In genomic region chr3:29169003-29169402, GRCm38 (mm10) we compare ENCODE assay signal across 24 mouse cellular contexts.
DNase-seq lines count a peak whose midpoint lies in the region; ATAC-seq and TF ChIP-seq lines count a peak whose summit lies in the region.
"Had no signal": no experiment of that assay in that cellular context is flagged by ENCODE, and none has a peak within 500 bp of the region (broad histone marks: within the 10 kb centered on the region; RNA-seq: fewer than 3 reads in every experiment).

No protein-coding gene starts in this region.

- no peak for DNase-seq in midbrain, embryonic 10.5 days (ENCODE audit: low spot score)
- no peak for DNase-seq in midbrain, postnatal 0 days (ENCODE audit: low spot score)
- DNase-seq in heart, postnatal 14 days, result no peak
- DNase-seq: adrenal gland, postnatal 14 days; B cell, adult 2 months; cerebellum, adult 18-20 months; cerebellum, adult 9-10 months; cerebellum, postnatal 14 days; gastrocnemius, postnatal 10 days; gastrocnemius, postnatal 36 days; heart, adult 2 months; heart, postnatal 36 days had no signal

- H3K27me3 ChIP-seq in midbrain, embryonic 10.5 days (ENCODE audit: low read depth, poor library complexity, severe bottlenecking), result no peaks in the 10 kb centered on the region
- H3K27me3 ChIP-seq in midbrain, postnatal 0 days (ENCODE audit: insufficient read depth, low read length), result no peaks in the 10 kb centered on the region
- H3K27me3 ChIP-seq in midbrain, embryonic 13.5 days, result no peaks in the 10 kb centered on the region
- no peaks in the 10 kb centered on the region for H3K27me3 ChIP-seq in midbrain, embryonic 16.5 days (ENCODE audit: control insufficient read depth, insufficient read depth, low read depth, low read length)
- H3K27me3 ChIP-seq in heart, embryonic 11.5 days (ENCODE audit: control insufficient read depth, insufficient read depth, low read length), result no peaks in the 10 kb centered on the region
- H3K27me3 ChIP-seq: CH12.LX; hindbrain, embryonic 13.5 days; intestine, embryonic 15.5 days had no signal

- H3K9me3 ChIP-seq in midbrain, embryonic 10.5 days (replicated peaks), result no peaks in the 10 kb centered on the region
- no peaks in the 10 kb centered on the region for H3K9me3 ChIP-seq in midbrain, postnatal 0 days (ENCODE audit: low read length)
- H3K9me3 ChIP-seq in midbrain, embryonic 13.5 days, result no peaks in the 10 kb centered on the region
- no peaks in the 10 kb centered on the region for H3K9me3 ChIP-seq in midbrain, embryonic 16.5 days (replicated peaks; ENCODE audit: control insufficient read depth, low read length, poor library complexity, severe bottlenecking)
- no peaks in the 10 kb centered on the region for H3K9me3 ChIP-seq in heart, embryonic 11.5 days (replicated peaks; ENCODE audit: control insufficient read depth, low read length)
- H3K9me3 ChIP-seq: G1E; heart, embryonic 10.5 days; hindbrain, embryonic 10.5 days; hindbrain, embryonic 13.5 days; intestine, embryonic 15.5 days had no signal

- no peak for TF ChIP-seq CTCF in midbrain, postnatal 0 days (IDR thresholded peaks at IDR 0.05)

- 0 out of 2 replicates have a peak, but pooled peaks cover 3% of the 10 kb centered on the region for H3K36me3 ChIP-seq in midbrain, embryonic 10.5 days
- H3K36me3 ChIP-seq in midbrain, postnatal 0 days (ENCODE audit: insufficient read depth, low read length), result no peaks in the 10 kb centered on the region
- no peaks in the 10 kb centered on the region for H3K36me3 ChIP-seq in midbrain, embryonic 13.5 days
- H3K36me3 ChIP-seq in midbrain, embryonic 16.5 days (ENCODE audit: control insufficient read depth, insufficient read depth, low read length), result no peaks in the 10 kb centered on the region
- H3K36me3 ChIP-seq in heart, embryonic 11.5 days (ENCODE audit: control insufficient read depth, insufficient read depth, low read length), result no peaks in the 10 kb centered on the region
- H3K36me3 ChIP-seq: G1E; heart, embryonic 10.5 days; hindbrain, embryonic 10.5 days; hindbrain, embryonic 13.5 days; intestine, embryonic 15.5 days had no signal

- peaks cover 73% of the 10 kb centered on the region for H3K4me1 ChIP-seq in midbrain, embryonic 10.5 days
- H3K4me1 ChIP-seq in midbrain, postnatal 0 days (ENCODE audit: insufficient read depth, low read length), result no peaks in the 10 kb centered on the region
- H3K4me1 ChIP-seq in midbrain, embryonic 13.5 days (replicated peaks), result peaks cover 59% of the 10 kb centered on the region
- H3K4me1 ChIP-seq in midbrain, embryonic 16.5 days (ENCODE audit: control insufficient read depth, insufficient read depth, low read length), result peaks cover 22% of the 10 kb centered on the region
- H3K4me1 ChIP-seq in heart, embryonic 11.5 days (ENCODE audit: control insufficient read depth, insufficient read depth, low read length), result no peaks in the 10 kb centered on the region
- H3K4me1 ChIP-seq: heart, embryonic 10.5 days; intestine, embryonic 15.5 days had no signal

- intact Hi-C loops in heart, postnatal 14 days (cut with DNase I), result no loop called here

- ATAC-seq in midbrain, postnatal 0 days (ENCODE audit: low FRiP score), result no peak
- 0 out of 2 replicates have a peak, but pooled peaks have one; percentile 61 for ATAC-seq in midbrain, embryonic 13.5 days
- ATAC-seq in midbrain, embryonic 16.5 days, result no peak
- no peak for ATAC-seq in heart, embryonic 11.5 days (replicated peaks; ENCODE audit: insufficient number of reproducible peaks, low FRiP score, low TSS enrichment)
- ATAC-seq: forebrain, embryonic 14.5 days; hindbrain, embryonic 16.5 days; intestine, embryonic 15.5 days; Patski had no signal

- H3K27ac ChIP-seq in midbrain, embryonic 10.5 days (replicated peaks), result peak overlapping the region; percentile 24; the same call in 1 of the 2 replicates
- H3K27ac ChIP-seq in midbrain, postnatal 0 days (ENCODE audit: low read depth, low read length), result no peak overlapping the region
- peak overlapping the region; percentile 67 for H3K27ac ChIP-seq in midbrain, embryonic 13.5 days
- H3K27ac ChIP-seq in midbrain, embryonic 16.5 days (ENCODE audit: low read length), result peak overlapping the region; percentile 60; the same call in 1 of the 2 replicates
- no peak overlapping the region for H3K27ac ChIP-seq in heart, embryonic 11.5 days (ENCODE audit: low read depth, low read length)
- H3K27ac ChIP-seq: heart, adult 2 months; heart, embryonic 10.5 days; hindbrain, embryonic 10.5 days; hindbrain, embryonic 13.5 days; intestine, embryonic 15.5 days had no signal

- H3K9ac ChIP-seq in midbrain, postnatal 0 days (replicated peaks; ENCODE audit: low read length, poor library complexity, severe bottlenecking), result no peak overlapping the region
- no peak overlapping the region for H3K9ac ChIP-seq in midbrain, embryonic 13.5 days (replicated peaks)
- no peak overlapping the region for H3K9ac ChIP-seq in midbrain, embryonic 16.5 days (ENCODE audit: low read depth, low read length)
- H3K9ac ChIP-seq in heart, embryonic 11.5 days (ENCODE audit: low read depth, low read length), result no peak overlapping the region
- H3K9ac ChIP-seq: hindbrain, embryonic 13.5 days; intestine, embryonic 15.5 days had no signal

- H3K4me2 ChIP-seq in midbrain, postnatal 0 days (ENCODE audit: low read depth, low read length, poor library complexity, severe bottlenecking), result no peak overlapping the region
- H3K4me2 ChIP-seq in midbrain, embryonic 13.5 days (replicated peaks), result no peak overlapping the region
- H3K4me2 ChIP-seq in midbrain, embryonic 16.5 days (ENCODE audit: low read length), result no peak overlapping the region
- H3K4me2 ChIP-seq in heart, embryonic 11.5 days, result no peak overlapping the region
- H3K4me2 ChIP-seq: hindbrain, embryonic 13.5 days; intestine, embryonic 15.5 days had no signal

- WGBS in midbrain, embryonic 10.5 days, result 41% methylated on average over 4 of the region's 4 CpGs
- 30% methylated on average over 4 of the region's 4 CpGs for WGBS in midbrain, postnatal 0 days
- WGBS in midbrain, embryonic 13.5 days, result 36% methylated on average over 4 of the region's 4 CpGs
- WGBS in midbrain, embryonic 16.5 days, result 28% methylated on average over 4 of the region's 4 CpGs
- 67% methylated on average over 4 of the region's 4 CpGs for WGBS in heart, embryonic 11.5 days (ENCODE audit: insufficient replicate concordance)

- H3K4me3 ChIP-seq in midbrain, embryonic 10.5 days, result no peak overlapping the region
- no peak overlapping the region for H3K4me3 ChIP-seq in midbrain, postnatal 0 days (ENCODE audit: low read depth, low read length)
- H3K4me3 ChIP-seq in midbrain, embryonic 13.5 days (replicated peaks), result no peak overlapping the region
- no peak overlapping the region for H3K4me3 ChIP-seq in midbrain, embryonic 16.5 days (ENCODE audit: low read depth, low read length)
- no peak overlapping the region for H3K4me3 ChIP-seq in heart, embryonic 11.5 days (ENCODE audit: low read depth, low read length)
- H3K4me3 ChIP-seq: heart, adult 2 months; heart, embryonic 10.5 days; hindbrain, embryonic 10.5 days; hindbrain, embryonic 13.5 days; intestine, embryonic 15.5 days had no signal

Comparison
In these comparisons a context has a peak if more than half of its experiments do, and no peak if none do; other contexts are left out.
1. H3K27ac ChIP-seq: peak in midbrain, embryonic 10.5 days (single experiment), midbrain, embryonic 13.5 days (single experiment) and midbrain, embryonic 16.5 days (single experiment); none in midbrain, postnatal 0 days (single experiment) and heart, embryonic 11.5 days (single experiment).